Mouse (Mus musculus): ENCODE data around the gene Wasf1. TPM values are rescaled to one million over a fixed set of nuclear protein-coding genes. Genes with fewer than 3 reads are reported as not detected.

Wasf1 gene
- total RNA-seq, 4 experiments from 2014 or later = 4.1 to 6.9 (median 5.2) TPM

DNA sequence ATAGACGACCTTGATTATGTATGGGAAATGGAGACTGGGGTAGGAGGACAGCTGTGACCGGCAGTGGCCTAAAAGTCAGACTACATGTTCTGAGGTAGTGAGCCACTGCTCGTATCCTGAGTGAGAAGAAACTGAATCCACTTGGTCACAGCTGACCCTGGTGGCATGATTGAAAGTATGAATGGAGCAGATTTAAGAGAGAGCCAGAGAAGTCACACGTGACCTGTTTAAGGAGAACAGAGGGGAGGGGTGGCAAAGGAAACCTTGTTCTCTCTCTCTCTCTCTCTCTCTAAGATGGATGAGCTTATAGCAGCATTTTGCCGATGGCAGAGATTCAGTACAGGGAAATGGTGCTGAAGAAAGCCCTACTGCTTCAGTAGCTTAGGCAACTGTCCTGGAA lies 13.4 kb downstream of the Wasf1 start:
- no peak for DNase-seq

DNA sequence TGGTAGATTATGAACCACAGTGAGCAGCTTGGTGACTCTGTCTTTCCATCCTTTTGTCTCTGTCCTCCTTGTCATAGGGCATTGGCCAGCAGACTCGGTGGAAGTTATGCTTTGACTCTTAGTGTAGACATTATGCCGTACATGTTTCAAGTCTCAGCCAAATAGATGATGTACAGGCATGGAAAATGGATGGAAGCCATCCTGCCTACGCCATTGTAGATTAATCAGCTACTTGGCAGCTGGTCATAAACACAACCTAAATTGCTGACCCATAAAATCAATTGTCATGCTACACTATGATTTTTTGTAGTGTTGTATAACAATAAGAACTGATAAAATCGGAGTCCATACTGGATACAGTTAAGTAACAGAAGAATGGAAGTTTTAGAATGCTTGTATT lies 18.5 kb downstream of the Wasf1 start:
- no peak for DNase-seq

DNA sequence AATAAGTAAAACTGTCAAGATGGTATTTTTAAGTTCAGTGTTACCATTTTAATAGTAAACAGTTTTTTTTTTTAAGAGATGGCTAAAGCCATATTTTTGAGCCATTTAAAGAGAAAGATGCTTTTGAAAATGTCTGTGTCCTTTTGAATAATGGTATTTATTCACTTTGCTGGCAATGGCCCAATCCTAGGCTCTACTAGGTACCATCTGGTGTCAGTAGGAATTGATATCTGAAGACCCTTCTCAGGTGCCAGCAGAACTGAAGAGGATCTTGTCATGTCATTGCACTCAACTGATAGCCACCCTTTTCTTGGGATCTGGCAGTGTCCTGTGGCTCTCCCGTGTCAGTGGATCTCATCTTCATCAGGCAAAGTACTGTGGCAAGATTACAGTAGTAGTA lies 22.9 kb downstream of the Wasf1 start:
- DNase-seq = no peak

DNA sequence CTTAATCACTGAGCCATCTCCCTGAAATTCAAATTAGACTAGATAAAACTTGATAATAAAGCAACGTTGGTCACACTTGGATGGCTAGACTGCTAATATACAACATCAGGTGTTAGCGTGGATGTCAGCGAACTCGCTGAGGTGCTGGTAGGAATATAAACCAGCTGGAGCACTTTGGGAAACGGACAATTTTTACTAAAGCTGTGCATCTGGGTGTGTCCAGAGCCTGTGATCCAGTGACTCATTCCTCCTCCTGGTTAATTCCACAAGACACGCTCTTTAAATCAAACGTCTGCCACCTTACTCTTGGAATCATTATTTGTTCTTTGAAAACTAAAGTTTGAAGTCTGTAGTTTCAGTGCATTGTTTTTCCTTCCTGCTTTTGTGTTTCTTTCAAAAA lies 23.5 kb downstream of the Wasf1 start:
- no peak for DNase-seq

DNA sequence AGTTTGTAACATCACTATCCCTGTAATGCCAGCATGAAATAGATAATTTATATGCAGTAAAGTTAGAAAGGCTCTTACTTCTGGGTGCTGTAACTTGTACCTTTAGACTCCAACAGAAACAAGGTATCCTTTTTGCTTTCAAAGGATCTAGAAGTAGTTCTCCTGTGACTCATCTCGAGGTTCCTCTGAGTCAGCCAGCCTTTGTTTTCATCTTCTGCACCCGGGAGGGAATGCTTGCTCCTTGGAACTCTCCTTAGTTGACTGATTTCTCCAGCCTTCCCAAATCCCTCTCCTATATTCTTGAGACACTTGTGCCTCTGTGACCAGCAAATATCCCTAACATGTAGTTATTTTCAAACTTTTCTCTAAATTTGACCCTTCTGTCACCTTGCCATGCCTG lies 25.3 kb downstream of the Wasf1 start:
- no peak for DNase-seq

DNA sequence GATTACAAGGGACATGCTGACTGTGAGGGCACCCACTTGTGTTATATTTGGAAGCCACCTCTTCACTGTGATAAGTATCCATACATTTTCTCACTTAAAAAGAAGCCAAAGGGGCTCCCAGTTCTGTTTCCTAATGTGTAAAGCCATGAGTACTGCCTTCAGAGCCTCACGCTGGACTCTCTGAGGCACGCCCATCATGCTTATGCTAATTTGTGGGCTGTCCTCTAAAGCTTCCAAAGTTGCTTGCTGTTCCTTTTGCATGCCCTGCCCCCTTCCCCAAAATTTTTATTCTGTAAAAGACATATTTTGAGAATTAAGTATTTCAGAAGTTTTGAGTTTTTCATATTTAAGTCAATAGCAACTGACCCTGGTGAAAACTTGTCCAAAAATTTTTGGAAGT lies 27.5 kb downstream of the Wasf1 start:
- no peak for DNase-seq

DNA sequence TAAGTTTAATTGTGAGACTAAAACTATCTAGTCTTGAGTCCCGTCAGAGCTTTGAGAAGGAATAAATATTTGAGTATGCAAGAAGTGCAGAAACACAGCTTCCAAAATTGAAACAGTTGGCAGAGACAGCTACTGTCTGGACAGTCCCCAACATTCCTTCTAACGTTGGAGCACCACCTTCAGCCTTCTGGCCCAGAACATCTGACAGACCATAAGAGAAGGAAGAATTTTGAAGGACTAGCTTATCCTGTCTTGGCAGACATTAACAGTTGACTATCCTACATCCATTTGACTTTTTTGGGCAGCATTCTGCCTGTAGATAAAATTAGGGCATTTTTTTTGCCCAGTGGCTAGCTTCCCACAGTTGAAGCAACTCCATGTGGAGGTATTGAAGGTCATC lies 32.0 kb downstream of the Wasf1 start:
- no peak for DNase-seq

DNA sequence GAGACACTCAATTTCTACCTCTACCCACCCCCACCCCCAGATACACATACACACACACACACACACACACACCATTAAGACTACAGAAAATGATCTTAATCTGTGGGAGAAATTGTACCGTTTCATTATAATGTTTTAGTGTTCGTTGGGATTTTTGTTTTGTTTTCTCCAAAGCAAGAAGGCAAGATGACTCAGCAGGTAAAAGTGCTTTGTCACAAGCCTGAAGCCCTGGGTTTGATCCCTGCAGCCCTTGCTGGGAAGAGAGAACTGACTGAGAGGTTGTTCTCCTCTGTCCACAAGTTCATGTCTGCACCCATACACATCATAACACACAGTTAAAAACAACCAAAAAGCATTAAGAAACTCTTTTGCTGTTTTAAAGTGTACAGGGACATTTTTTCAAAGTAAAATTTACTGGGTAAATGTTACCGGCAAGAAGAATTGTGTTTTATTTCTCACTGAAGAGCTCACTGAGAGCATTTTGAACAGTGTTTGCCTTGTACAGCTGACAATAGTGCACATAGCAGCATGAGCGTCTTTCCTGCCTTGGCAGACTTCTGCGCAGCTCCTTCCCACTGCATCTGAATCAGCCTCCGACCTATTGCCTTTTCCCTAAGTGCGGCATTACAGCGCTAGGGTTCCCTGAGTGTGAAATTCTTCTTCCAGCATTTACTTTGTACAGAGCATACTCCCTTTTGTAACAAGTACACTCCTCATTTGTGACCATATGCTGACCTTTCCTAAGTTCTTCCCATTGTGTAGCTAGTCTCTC lies 35.6 kb downstream of the Wasf1 start:
- no peak for DNase-seq

DNA sequence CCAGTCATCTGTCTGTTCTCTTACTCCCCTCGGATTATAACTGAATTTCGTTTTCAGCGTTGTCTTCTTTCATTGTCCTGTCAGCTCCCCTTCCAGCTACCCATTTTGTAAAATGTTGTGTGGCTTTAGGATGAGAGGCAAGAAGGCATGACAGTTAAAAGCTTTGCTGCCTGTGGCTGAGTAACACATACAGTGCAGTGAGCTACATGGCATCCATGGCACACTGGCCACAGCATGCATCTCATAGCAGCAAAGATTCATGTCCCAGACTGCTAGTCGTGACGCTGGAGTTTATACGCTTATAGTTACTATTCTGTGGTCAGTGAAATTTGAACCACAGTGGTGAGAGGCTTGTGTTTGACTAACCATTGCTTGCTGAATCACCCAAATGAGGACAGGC lies 36.2 kb downstream of the Wasf1 start:
- DNase-seq = no peak

DNA sequence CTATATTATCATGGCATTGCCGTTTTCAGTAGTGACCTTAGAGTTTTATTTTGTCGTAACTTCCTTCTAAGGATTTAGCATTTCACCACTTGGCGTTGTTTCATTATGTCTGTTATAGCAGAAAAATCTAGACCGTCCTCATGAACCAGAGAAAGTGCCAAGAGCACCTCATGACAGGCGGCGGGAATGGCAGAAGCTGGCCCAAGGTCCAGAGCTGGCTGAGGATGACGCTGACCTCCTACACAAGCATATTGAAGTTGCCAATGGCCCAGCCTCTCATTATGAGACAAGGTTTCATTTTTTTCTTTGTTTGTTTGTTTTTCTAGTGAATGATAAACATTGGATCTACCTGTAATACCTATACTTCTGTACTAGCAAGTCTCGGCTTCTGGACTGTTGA lies 49.7 kb downstream of the Wasf1 start:
- DNase-seq = no peak

DNA sequence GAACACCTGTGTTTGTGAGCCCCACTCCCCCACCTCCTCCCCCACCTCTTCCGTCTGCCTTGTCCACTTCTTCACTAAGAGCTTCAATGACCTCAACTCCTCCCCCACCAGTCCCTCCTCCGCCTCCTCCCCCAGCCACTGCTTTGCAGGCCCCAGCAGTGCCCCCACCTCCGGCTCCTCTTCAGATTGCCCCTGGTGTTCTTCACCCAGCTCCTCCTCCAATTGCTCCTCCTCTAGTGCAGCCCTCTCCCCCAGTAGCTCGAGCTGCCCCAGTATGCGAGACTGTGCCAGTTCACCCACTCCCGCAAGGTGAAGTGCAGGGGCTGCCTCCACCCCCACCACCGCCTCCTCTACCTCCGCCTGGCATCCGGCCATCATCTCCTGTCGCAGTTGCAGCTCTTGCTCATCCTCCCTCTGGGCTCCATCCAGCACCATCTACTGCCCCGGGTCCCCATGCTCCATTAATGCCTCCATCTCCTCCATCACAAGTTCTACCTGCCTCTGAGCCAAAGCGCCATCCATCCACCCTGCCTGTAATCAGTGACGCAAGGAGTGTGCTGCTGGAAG lies 53.0 kb downstream of the Wasf1 start:
- DNase-seq = no peak

DNA sequence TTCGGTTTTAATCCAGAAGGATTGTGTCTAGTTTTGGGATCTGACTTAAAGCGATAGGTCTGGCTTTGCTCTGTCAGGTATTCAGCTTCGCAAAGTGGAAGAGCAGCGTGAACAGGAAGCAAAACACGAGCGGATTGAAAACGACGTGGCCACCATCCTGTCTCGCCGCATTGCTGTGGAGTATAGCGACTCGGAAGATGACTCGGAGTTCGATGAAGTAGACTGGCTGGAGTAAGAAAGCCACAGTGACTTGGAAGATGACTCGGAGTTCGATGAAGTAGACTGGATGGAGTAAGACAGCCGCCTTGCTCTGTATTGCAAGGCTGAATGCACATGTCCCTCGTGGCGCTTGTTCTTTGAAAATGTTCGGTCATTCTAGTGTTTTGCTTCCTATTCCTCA lies 54.3 kb downstream of the Wasf1 start:
- no peak for DNase-seq

DNA sequence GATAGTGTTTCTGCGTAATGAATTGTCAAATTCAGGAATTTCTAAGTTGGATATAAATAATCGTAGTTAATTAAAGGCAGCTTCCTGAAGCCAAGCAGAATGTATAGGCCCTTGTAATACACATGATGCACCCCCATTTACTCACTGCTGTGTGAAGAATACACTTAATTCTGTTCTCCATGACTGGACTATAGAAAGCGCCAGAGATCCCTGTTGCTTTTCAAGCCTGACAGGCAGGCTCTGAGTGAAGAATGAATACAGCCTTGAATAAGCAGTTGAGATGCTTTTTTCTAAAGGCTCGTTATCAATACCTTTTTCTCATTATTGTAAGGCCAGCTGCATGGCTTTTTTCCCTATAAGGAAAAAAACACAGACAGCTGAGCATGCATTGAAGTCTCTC lies 59.4 kb downstream of the Wasf1 start:
- DNase-seq = no peak

DNA sequence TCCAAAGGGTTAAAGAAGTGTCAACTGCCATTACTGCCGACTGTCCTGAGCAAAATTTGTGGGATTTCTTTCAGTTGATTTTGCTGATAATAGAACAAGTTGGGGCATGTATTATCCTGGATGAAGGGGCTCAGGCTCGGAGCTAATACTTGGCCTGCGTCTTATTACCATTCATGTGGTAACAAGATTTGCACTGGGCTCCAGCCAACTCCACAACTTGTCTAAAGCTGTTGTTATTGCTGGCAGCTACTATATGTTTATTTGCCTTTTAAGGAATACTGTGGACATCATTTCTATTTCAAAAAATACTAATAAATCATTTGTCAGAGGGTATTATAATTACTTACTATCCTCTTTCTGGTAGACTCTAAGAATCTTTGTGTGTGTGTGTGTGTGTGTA lies 66.9 kb downstream of the Wasf1 start:
- no peak for DNase-seq

DNA sequence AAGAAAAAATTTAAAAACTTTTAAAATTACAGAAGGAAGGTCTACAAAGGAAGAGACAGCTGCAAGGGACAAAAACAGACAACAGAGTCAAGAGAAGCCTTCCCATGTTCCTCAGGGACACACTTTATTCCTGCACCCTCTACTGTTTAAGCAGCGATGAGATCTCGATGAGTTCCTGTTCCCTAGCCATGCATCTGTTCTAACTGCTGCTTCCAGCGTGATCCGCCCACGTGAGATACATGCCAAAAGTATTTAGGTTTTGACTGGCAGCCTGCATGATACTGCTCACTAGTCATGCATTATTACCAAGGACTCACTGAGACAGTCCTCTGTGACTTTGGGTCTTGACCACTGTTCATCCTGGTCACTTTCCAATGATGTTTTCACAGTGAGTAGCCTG lies 72.9 kb downstream of the Wasf1 start:
- no peak for DNase-seq

DNA sequence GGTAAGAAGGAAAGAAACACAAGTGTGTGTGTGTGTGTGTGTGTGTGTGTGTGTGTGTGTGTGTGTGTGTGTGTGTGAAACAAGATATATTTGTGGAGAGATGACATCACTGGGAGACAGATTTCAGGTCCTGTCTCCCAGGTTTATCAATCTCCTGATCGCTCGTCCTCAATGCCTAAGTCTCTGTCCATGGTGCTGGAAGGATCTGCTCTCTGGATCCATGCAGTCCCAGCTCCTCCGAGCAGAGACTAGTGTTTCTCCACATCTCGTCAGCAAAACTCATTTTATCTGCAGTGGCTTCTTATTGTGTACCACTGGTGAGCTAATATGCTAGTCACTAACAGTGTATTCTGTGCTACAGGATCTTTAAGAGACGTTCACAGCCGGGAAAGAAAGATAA lies 78.1 kb downstream of the Wasf1 start:
- no peak for DNase-seq

DNA sequence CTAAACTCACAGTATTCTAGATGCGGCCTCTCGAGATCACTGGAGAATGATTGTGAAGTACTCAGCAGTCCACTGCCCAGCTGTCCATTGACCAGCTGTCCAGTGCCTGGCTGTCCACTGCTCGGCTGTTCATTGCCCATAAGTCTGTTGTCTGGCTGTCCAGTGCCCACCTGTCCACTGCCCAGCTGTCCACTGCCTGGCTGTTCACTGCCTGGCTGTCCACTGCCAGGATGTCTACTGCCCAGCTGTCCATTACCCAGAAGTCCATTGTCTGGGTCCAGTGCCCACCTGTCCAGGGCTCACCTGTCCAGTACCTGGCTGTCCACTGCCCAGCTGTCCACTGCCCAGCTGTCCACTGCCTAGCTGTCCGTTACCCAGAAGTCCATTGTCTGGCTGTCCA lies 78.7 kb downstream of the Wasf1 start:
- no peak for DNase-seq

DNA sequence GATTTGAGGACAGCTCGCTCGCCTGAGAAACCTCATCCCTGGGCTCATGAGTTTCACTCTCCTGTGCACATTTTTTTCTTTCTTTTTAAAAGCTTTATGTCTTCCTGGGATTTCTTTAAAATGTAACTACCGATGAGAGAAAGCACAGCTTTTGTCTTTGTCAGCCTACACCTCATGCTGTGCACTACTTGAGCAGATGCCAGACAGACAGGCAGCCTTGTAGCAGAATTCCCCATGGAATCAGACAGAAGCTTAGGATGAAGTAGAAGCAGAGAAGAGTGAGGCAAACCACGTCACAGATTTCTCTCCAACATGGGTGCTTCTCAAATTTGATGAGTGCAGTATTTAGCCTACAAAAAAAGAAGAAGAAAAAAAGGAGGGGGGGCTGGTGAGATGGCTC lies 81.3 kb downstream of the Wasf1 start:
- DNase-seq = no peak

DNA sequence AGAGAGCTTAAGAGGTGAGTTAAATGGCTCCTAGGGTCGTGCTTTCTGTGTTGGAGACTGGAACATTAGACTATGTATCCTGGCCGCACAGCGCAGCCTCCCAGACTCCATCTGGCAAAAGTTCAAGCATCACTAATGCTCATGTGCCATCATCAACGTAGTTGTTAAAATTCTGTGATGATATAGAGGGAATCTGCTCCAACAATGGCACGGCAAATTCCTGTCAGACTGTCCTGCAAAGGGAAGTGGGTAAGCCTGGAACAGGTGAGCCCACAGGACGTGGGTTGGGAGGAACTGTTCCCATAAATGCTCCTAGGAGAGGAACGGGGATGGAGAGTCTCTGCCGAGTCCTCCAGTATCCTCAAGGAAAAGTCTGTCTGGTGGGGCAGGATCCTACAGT lies 85.3 kb downstream of the Wasf1 start:
- no peak for DNase-seq

DNA sequence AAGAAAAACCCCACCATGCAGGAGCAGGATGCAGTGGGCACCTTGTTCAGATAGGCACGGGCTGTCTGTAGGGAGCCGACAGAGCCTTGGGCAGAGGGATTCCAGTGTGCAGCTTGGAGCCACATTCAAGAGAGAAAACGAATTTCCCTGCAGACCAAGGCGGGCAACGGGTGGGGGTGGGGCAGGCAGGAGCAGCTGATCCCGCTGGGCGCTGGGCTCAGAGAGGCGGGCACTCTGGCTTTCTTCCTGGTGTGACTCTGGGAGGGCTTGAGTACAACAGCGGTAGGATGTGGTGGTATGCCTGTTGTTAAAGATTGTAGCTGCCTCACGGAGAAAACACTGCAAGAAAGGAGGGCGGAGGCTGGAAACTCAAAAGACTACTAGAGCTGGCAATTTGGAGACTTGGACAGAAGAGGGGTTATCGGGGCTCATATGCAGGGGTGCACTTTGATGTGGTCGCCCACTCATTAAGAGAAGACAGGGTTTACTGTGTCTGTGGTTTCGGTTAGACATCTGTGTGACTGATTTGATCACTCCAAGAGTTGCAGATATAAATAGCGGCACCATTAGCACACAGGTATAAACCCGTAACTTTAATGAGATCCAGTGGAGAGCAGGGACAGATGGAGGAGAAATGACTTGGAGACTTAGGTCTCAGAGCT lies 86.2 kb downstream of the Wasf1 start:
- DNase-seq = no peak

DNA sequence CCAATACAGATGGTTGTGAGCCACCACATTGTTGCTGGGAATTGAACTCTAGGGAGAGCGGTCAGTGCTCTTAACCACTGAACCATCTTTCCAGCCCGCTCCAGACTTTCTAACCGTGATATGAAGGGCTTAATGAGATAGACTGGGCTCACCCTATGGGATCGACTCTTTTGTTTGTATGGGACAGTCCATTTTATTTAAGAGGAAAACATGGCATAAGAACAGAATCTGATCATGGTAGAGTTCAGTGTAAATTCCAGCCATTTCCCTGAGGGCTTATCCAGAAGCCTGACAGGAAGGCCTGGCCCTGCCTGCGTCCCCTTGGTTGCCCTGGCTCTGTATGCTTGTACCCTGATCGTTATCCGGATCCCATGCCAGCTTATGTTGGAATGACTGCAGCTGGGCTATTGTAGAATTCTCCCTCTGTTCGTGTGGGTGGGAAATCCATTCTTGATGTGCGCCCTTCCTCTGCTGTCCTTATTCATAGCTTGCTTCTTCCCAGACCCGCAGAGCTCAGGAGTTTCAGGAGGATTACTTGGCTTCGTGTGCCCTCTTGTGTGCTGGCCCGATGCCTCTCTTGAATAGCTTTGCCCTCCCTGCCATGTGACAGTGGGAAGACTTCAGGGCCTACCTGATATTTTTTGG lies 87.4 kb downstream of the Wasf1 start:
- DNase-seq = no peak

DNA sequence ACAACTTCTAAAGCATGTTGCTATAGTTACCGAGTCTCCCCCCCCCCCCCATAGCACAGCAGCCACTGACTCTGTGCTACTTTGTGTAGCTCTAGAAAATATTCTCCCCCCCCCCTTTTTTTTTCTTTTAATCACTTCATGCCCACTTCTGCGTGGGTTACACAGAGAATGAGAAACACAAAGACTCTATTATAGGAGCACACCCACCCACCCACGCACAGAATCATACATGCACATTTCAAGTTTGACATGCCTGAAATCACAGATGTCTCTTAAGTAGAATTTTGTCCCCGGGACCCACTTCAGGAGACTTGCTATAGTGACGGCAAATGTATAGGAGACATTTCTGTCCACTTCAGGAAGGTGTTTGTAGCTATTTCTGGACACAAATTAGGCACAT lies 88.0 kb downstream of the Wasf1 start:
- no peak for DNase-seq

DNA sequence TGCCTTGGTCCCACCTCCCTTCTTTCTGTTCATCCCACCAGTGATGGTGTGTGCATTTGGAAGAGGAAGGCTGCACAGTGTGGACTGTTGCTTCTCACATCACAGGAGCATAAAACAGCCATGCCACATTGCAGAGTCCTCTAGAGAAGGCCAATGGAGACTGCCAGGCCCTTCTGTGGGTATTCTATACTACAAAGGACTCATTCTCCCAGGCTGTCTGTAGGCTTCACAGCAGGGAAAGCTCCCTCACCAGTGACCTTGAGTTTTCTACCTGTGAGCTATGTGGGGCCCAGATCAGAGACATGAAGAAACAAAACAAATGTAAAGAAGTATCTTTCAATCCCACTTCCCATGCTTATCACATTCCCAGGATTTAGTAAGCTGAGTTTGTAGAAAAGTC lies 100.5 kb downstream of the Wasf1 start:
- DNase-seq = no peak

DNA sequence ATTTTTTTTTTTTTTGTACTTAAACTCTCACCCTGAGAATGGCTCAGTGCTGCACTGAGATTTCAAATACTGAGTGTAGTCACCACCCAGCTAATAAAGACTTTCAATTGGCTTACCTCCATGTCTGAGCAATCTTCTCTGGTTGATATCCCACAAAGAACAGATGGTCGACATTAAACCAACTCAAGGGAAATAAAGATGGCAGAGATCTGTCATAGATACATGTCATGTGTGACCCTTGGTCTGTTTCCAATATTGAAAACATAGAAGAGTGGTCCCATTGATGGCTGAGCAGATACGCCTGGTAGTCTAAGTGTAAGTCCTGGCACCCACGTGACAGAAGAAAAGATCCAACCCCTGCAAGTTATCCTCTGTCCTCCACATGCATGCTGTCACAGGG lies 101.3 kb downstream of the Wasf1 start:
- DNase-seq = no peak

All from adrenal gland, adult 8-10 months (tissue).